ENCODE assay signal across 22 mouse cellular contexts in genomic region chr3:137838160-137838559, GRCm38 (mm10).
"Had no signal": no experiment of that assay in that cellular context is flagged by ENCODE, and none has a peak within 500 bp of the region (broad histone marks: within the 10 kb centered on the region; RNA-seq: fewer than 3 reads in every experiment).

No protein-coding gene starts in this region.

- H3K9me3 ChIP-seq: heart, embryonic 10.5 days; heart, embryonic 12.5 days; hindbrain, embryonic 10.5 days; hindbrain, embryonic 12.5 days; limb, embryonic 13.5 days; limb, embryonic 15.5 days; liver, embryonic 12.5 days had no signal

- H3K36me3 ChIP-seq: heart, embryonic 10.5 days; heart, embryonic 12.5 days; hindbrain, embryonic 10.5 days; hindbrain, embryonic 12.5 days; limb, embryonic 13.5 days; limb, embryonic 15.5 days; liver, embryonic 12.5 days had no signal

- H3K4me1 ChIP-seq: heart, embryonic 10.5 days; hindbrain, embryonic 10.5 days; hindbrain, embryonic 12.5 days; limb, embryonic 13.5 days; limb, embryonic 15.5 days had no signal

- H3K27ac ChIP-seq: heart, embryonic 10.5 days; hindbrain, embryonic 10.5 days; hindbrain, embryonic 12.5 days; hindbrain, embryonic 14.5 days; limb, embryonic 13.5 days; limb, embryonic 15.5 days; liver, embryonic 12.5 days; liver, embryonic 14.5 days had no signal

- H3K9ac ChIP-seq: heart, embryonic 12.5 days; hindbrain, embryonic 12.5 days; hindbrain, embryonic 14.5 days; limb, embryonic 13.5 days; limb, embryonic 15.5 days; liver, embryonic 12.5 days; liver, embryonic 14.5 days had no signal

- H3K27me3 ChIP-seq: heart, embryonic 12.5 days; hindbrain, embryonic 12.5 days; limb, embryonic 13.5 days; limb, embryonic 15.5 days; liver, embryonic 12.5 days had no signal

- DNase-seq: gastrocnemius, postnatal 10 days; gastrocnemius, postnatal 25 days; heart, adult 18-20 months; heart, postnatal 10 days; heart, postnatal 4 days; kidney, adult 18-20 months; kidney, adult 8-10 months; kidney, postnatal 25 days; kidney, postnatal 4 days; layer of hippocampus, adult 9-11 months; layer of hippocampus, postnatal 36 days; left cerebral cortex, postnatal 4 days had no signal

- H3K4me3 ChIP-seq: heart, embryonic 10.5 days; heart, embryonic 12.5 days; hindbrain, embryonic 10.5 days; hindbrain, embryonic 12.5 days; limb, embryonic 13.5 days; limb, embryonic 15.5 days; liver, embryonic 12.5 days had no signal

- H3K4me2 ChIP-seq: heart, embryonic 12.5 days; hindbrain, embryonic 12.5 days; hindbrain, embryonic 14.5 days; limb, embryonic 13.5 days; limb, embryonic 15.5 days; liver, embryonic 12.5 days had no signal

- ATAC-seq: hindbrain, embryonic 16.5 days; liver, embryonic 12.5 days had no signal
